8 mouse cellular contexts compared by ENCODE assay signal in the genomic region with DNA sequence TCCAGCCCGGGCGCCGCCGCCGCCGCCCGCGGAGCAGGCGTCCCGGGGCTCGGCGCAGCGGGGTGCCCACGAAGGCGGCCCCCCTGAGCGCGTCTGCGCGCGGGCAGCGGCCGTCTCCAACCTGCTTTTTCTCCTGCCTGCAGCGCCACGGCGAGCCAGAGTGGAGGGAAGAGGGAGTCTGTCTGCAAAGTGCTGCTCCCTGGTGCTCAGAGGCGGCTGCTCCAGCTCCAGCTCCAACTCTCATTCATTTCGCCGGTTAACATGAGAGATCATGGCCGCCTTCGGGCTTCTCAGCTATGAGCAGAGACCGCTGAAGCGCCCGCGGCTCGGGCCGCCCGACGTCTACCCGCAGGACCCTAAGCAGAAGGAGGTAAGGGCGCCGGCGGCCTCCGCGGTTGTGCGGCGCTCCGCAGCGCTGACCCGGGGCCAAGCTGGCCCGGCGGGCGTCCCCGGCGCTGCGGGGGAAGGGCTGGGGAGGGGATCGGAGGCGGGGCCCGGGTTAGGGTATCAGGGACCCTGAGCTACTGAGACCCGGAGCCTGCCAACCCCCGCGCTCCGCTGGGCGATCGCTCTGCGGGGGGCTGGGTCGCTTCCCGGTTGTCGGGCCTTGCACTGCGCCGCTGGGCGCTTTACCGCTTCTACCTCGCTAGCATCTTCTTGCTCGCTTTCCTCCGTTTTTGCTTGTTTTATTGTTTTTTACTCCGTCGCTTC. TPM values are rescaled to one million over a fixed set of nuclear protein-coding genes. Genes with fewer than 3 reads are reported as not detected.
DNase-seq lines count a peak whose midpoint lies in the region; ATAC-seq and TF ChIP-seq lines count a peak whose summit lies in the region.

No protein-coding gene starts in this region.

- peak; percentile 74 for ATAC-seq in intestine, postnatal 0 days
- ATAC-seq in limb, embryonic 11.5 days (ENCODE audit: insufficient number of reproducible peaks, low FRiP score, low TSS enrichment, low read depth) = peak; percentile 82

- no peaks in the 10 kb centered on the region for H3K9me3 ChIP-seq in intestine, postnatal 0 days (ENCODE audit: control insufficient read depth)
- H3K9me3 ChIP-seq in limb, embryonic 11.5 days (ENCODE audit: control insufficient read depth, low read length) = no peaks in the 10 kb centered on the region
- H3K9me3 ChIP-seq in midbrain, embryonic 10.5 days (replicated peaks) = no peaks in the 10 kb centered on the region

- WGBS in intestine, postnatal 0 days = under 1% methylated on average over 75 of the region's 77 CpGs
- under 1% methylated on average over 68 of the region's 77 CpGs for WGBS in limb, embryonic 11.5 days
- under 1% methylated on average over 68 of the region's 77 CpGs for WGBS in midbrain, embryonic 10.5 days
- WGBS in spleen, adult 2 months = 2% methylated on average over 76 of the region's 77 CpGs

- DNase-seq in embryo, embryonic 11 days = peak; percentile 87
- DNase-seq in gastrocnemius, postnatal 14 days = peak; percentile 73
- peak; percentile 82 for DNase-seq in limb, embryonic 11.5 days (ENCODE audit: low spot score)
- peak; percentile 86 for DNase-seq in midbrain, embryonic 10.5 days (ENCODE audit: low spot score)
- DNase-seq in spleen, adult 2 months (ENCODE audit: low read depth in 1 of 2, low spot score in 2 of 2) = peak in 1 of 2 experiments; percentile 8
- no peak for DNase-seq in adipocyte (ENCODE audit: low spot score)

- no peak for TF ChIP-seq POLR2A in bone marrow macrophage, adult 2 months (IDR thresholded peaks at IDR 0.05; ENCODE audit: borderline replicate concordance, low read depth, low read length)
- TF ChIP-seq POLR2A in spleen, adult 2 months (IDR thresholded peaks at IDR 0.05; ENCODE audit: low read depth, low read length) = no peak

- H3K9ac ChIP-seq in intestine, postnatal 0 days (ENCODE audit: low read depth, low read length) = peak overlapping the region; percentile 48
- H3K9ac ChIP-seq in limb, embryonic 11.5 days (ENCODE audit: low read length) = peak overlapping the region; percentile 49

- peak overlapping the region; percentile 44 for H3K4me3 ChIP-seq in bone marrow macrophage, adult 2 months (ENCODE audit: insufficient read depth, low read length)
- H3K4me3 ChIP-seq in intestine, postnatal 0 days (ENCODE audit: low read depth, low read length) = peak overlapping the region; percentile 71
- peak overlapping the region; percentile 70 for H3K4me3 ChIP-seq in limb, embryonic 11.5 days (ENCODE audit: low read depth, low read length)
- peak overlapping the region; percentile 83 for H3K4me3 ChIP-seq in midbrain, embryonic 10.5 days
- H3K4me3 ChIP-seq in spleen, adult 2 months (ENCODE audit: extremely low read depth, insufficient read depth, insufficient read length) = peak overlapping the region; percentile 51; the same call in 1 of the 2 replicates

- intact Hi-C loops in gastrocnemius, postnatal 14 days (cut with DNase I; ENCODE audit: low total_unique reads) = no loop called here

- H3K4me2 ChIP-seq in intestine, postnatal 0 days (replicated peaks; ENCODE audit: low read depth) = peak overlapping the region; percentile 98
- peak overlapping the region; percentile 95 for H3K4me2 ChIP-seq in limb, embryonic 11.5 days (ENCODE audit: low read depth, severe bottlenecking)

- no peak overlapping the region for H3K27ac ChIP-seq in bone marrow macrophage, adult 2 months (ENCODE audit: insufficient read depth, low read depth, low read length)
- peak overlapping the region; percentile 70; the same call in 1 of the 2 replicates for H3K27ac ChIP-seq in intestine, postnatal 0 days (ENCODE audit: low read depth, low read length)
- peak overlapping the region; percentile 73; the same call in 1 of the 2 replicates for H3K27ac ChIP-seq in limb, embryonic 11.5 days (replicated peaks; ENCODE audit: low read depth, low read length)
- peak overlapping the region; percentile 95 for H3K27ac ChIP-seq in midbrain, embryonic 10.5 days (replicated peaks)
- H3K27ac ChIP-seq in spleen, adult 2 months (ENCODE audit: insufficient read depth, low read length) = no peak overlapping the region

- H3K4me1 ChIP-seq in bone marrow macrophage, adult 2 months (ENCODE audit: control insufficient read depth, insufficient read depth, low read length) = no peaks in the 10 kb centered on the region
- H3K4me1 ChIP-seq in intestine, postnatal 0 days (replicated peaks; ENCODE audit: control insufficient read depth, insufficient read depth, low read length) = no peaks in the 10 kb centered on the region; the same call in 1 of the 2 replicates
- H3K4me1 ChIP-seq in limb, embryonic 11.5 days (ENCODE audit: control insufficient read depth, insufficient read depth, low read length) = no peaks in the 10 kb centered on the region
- peaks cover 34% of the 10 kb centered on the region for H3K4me1 ChIP-seq in midbrain, embryonic 10.5 days
- H3K4me1 ChIP-seq in spleen, adult 2 months (ENCODE audit: control insufficient read depth, insufficient read depth, insufficient read length) = peaks cover 17% of the 10 kb centered on the region; the same call in 1 of the 2 replicates

- peaks cover 43% of the 10 kb centered on the region for H3K27me3 ChIP-seq in intestine, postnatal 0 days (replicated peaks; ENCODE audit: control insufficient read depth, insufficient read depth, low read length)
- H3K27me3 ChIP-seq in limb, embryonic 11.5 days (ENCODE audit: control insufficient read depth, insufficient read depth, low read length) = 0 out of 2 replicates have a peak, but pooled peaks cover 6% of the 10 kb centered on the region
- H3K27me3 ChIP-seq in midbrain, embryonic 10.5 days (ENCODE audit: low read depth, poor library complexity, severe bottlenecking) = peaks cover 52% of the 10 kb centered on the region
- peaks cover 32% of the 10 kb centered on the region for H3K27me3 ChIP-seq in spleen, adult 2 months (ENCODE audit: control insufficient read depth, insufficient read depth, low read length)

- no peaks in the 10 kb centered on the region for H3K36me3 ChIP-seq in intestine, postnatal 0 days (ENCODE audit: control insufficient read depth, insufficient read depth)
- no peaks in the 10 kb centered on the region for H3K36me3 ChIP-seq in limb, embryonic 11.5 days (ENCODE audit: control insufficient read depth, insufficient read depth, low read length)
- no peaks in the 10 kb centered on the region for H3K36me3 ChIP-seq in midbrain, embryonic 10.5 days
- H3K36me3 ChIP-seq in spleen, adult 2 months (ENCODE audit: control insufficient read depth, insufficient read depth, low read length) = no peaks in the 10 kb centered on the region

- TF ChIP-seq CTCF in bone marrow macrophage, adult 2 months (IDR thresholded peaks at IDR 0.05; ENCODE audit: low read depth, low read length) = no peak
- TF ChIP-seq CTCF in intestine, postnatal 0 days (IDR thresholded peaks at IDR 0.05; ENCODE audit: low read depth) = peak; percentile 72
- no peak for TF ChIP-seq CTCF in spleen, adult 2 months (IDR thresholded peaks at IDR 0.05; ENCODE audit: extremely low read depth, insufficient read depth, insufficient read length, insufficient replicate concordance)

RNA-seq across cellular contexts. Expression of gene Med12l, which starts 1.3 kb away (rescaled TPM):
- polyA plus RNA-seq in bone marrow macrophage, adult 2 months (2012; ENCODE audit: insufficient read depth, insufficient read length, missing spikeins) = 0.44 and 0.49 TPM in 2 replicates
- 1 to 10 TPM; 1.4 to 1.9 TPM for total RNA-seq in gastrocnemius, postnatal 14 days (2021)
- 0.42 TPM in 2 replicates for polyA plus RNA-seq in intestine, postnatal 0 days (2015; fragmentation: Nextera tagmentation; extraction: Ambion mirVana)
- polyA plus RNA-seq in limb, embryonic 11.5 days (2014; fragmentation: Nextera tagmentation; extraction: Ambion mirVana) = 1.6 and 2.1 TPM in 2 replicates
- polyA plus RNA-seq in midbrain, embryonic 10.5 days (2016; fragmentation: Nextera tagmentation; extraction: Ambion mirVana) = 2.3 and 2.7 TPM in 2 replicates
- polyA plus RNA-seq in spleen, adult 2 months (2012; rRNA removed) = 2.0 and 2.5 TPM in 2 replicates

Comparison
In these comparisons a context has a peak if more than half of its experiments do, and no peak if none do; other contexts are left out.
1. H3K27ac ChIP-seq: peak in intestine, postnatal 0 days (single experiment), limb, embryonic 11.5 days (single experiment) and midbrain, embryonic 10.5 days (single experiment); none in bone marrow macrophage, adult 2 months (single experiment) and spleen, adult 2 months (single experiment).
2. Peak in every context shown above with its lines, with median percentiles within 50 percentile points of each other: H3K4me3 ChIP-seq.